7 mouse cellular contexts compared by ENCODE assay signal in genomic region chr5:71699696-71700467, GRCm38 (mm10). TPM values are rescaled to one million over a fixed set of nuclear protein-coding genes. Genes with fewer than 3 reads are reported as not detected.
DNase-seq lines count a peak whose midpoint lies in the region; ATAC-seq and TF ChIP-seq lines count a peak whose summit lies in the region.

No protein-coding gene starts in this region.

- DNase-seq in adrenal gland, postnatal 25 days, result peak; percentile 65
- DNase-seq in heart, adult 8-10 months (ENCODE audit: low spot score), result peak; percentile 2
- peak; percentile 69 for DNase-seq in limb, embryonic 11.5 days (ENCODE audit: low spot score)

- H3K27me3 ChIP-seq in kidney, embryonic 15.5 days, result peaks cover 26% of the 10 kb centered on the region; the same call in 1 of the 2 replicates
- H3K27me3 ChIP-seq in limb, embryonic 11.5 days (ENCODE audit: control insufficient read depth, insufficient read depth, low read length), result peaks cover 8% of the 10 kb centered on the region
- H3K27me3 ChIP-seq in neural tube, embryonic 14.5 days (ENCODE audit: control insufficient read depth, insufficient read depth, low read length), result no peaks in the 10 kb centered on the region

- TF ChIP-seq POLR2A in cortical plate, adult 2 months (IDR thresholded peaks at IDR 0.05; ENCODE audit: extremely low read depth, insufficient read depth, low read length), result peak; percentile 45; the same call in 1 of the 2 replicates

- H3K4me1 ChIP-seq in cortical plate, adult 2 months (ENCODE audit: control insufficient read depth, insufficient read depth, low read length), result no peaks in the 10 kb centered on the region
- peaks cover 7% of the 10 kb centered on the region for H3K4me1 ChIP-seq in kidney, embryonic 15.5 days
- H3K4me1 ChIP-seq in limb, embryonic 11.5 days (ENCODE audit: control insufficient read depth, insufficient read depth, low read length), result no peaks in the 10 kb centered on the region
- H3K4me1 ChIP-seq in neural tube, embryonic 14.5 days (ENCODE audit: control insufficient read depth, insufficient read depth, low read length), result peaks cover 4% of the 10 kb centered on the region; the same call in 1 of the 2 replicates

- H3K4me2 ChIP-seq in kidney, embryonic 15.5 days, result peak overlapping the region; percentile 79
- peak overlapping the region; percentile 76 for H3K4me2 ChIP-seq in limb, embryonic 11.5 days (ENCODE audit: low read depth, severe bottlenecking)
- peak overlapping the region; percentile 91 for H3K4me2 ChIP-seq in neural tube, embryonic 14.5 days (ENCODE audit: low read depth, low read length)

- no peak overlapping the region for H3K9ac ChIP-seq in kidney, embryonic 15.5 days
- no peak overlapping the region for H3K9ac ChIP-seq in limb, embryonic 11.5 days (ENCODE audit: low read length)
- peak overlapping the region; percentile 49; the same call in 1 of the 2 replicates for H3K9ac ChIP-seq in neural tube, embryonic 14.5 days (replicated peaks; ENCODE audit: low read depth, low read length)

- TF ChIP-seq CTCF in cortical plate, adult 2 months (IDR thresholded peaks at IDR 0.05; ENCODE audit: extremely low read depth, insufficient read depth, low read length), result no peak

- no peak; the same call in 1 of the 2 replicates for ATAC-seq in kidney, embryonic 15.5 days (replicated peaks; ENCODE audit: low FRiP score)
- ATAC-seq in limb, embryonic 11.5 days (ENCODE audit: insufficient number of reproducible peaks, low FRiP score, low TSS enrichment, low read depth), result no peak
- 0 out of 2 replicates have a peak, but pooled peaks have one; percentile 4 for ATAC-seq in neural tube, embryonic 14.5 days (ENCODE audit: low read depth)
- no peak for ATAC-seq in monocyte, adult 5-6 weeks (replicated peaks; ENCODE audit: insufficient number of reproducible peaks, low FRiP score, low TSS enrichment, poor library complexity, severe bottlenecking)

- 2% methylated on average over 19 of the region's 19 CpGs for WGBS in kidney, embryonic 15.5 days
- WGBS in limb, embryonic 11.5 days, result 2% methylated on average over 19 of the region's 19 CpGs
- WGBS in neural tube, embryonic 14.5 days, result under 1% methylated on average over 19 of the region's 19 CpGs

- no peaks in the 10 kb centered on the region for H3K9me3 ChIP-seq in kidney, embryonic 15.5 days (replicated peaks)
- no peaks in the 10 kb centered on the region for H3K9me3 ChIP-seq in limb, embryonic 11.5 days (ENCODE audit: control insufficient read depth, low read length)
- no peaks in the 10 kb centered on the region for H3K9me3 ChIP-seq in neural tube, embryonic 14.5 days (ENCODE audit: control insufficient read depth, low read length)

- H3K36me3 ChIP-seq in kidney, embryonic 15.5 days, result no peaks in the 10 kb centered on the region
- no peaks in the 10 kb centered on the region for H3K36me3 ChIP-seq in limb, embryonic 11.5 days (ENCODE audit: control insufficient read depth, insufficient read depth, low read length)
- H3K36me3 ChIP-seq in neural tube, embryonic 14.5 days (ENCODE audit: control insufficient read depth, insufficient read depth, low read length), result no peaks in the 10 kb centered on the region

- H3K4me3 ChIP-seq in cortical plate, adult 2 months (ENCODE audit: insufficient read depth, low read length), result peak overlapping the region; percentile 82
- H3K4me3 ChIP-seq in kidney, embryonic 15.5 days (replicated peaks), result peak overlapping the region; percentile 50
- H3K4me3 ChIP-seq in limb, embryonic 11.5 days (ENCODE audit: low read depth, low read length), result peak overlapping the region; percentile 44; the same call in 1 of the 2 replicates
- peak overlapping the region; percentile 56 for H3K4me3 ChIP-seq in neural tube, embryonic 14.5 days (ENCODE audit: low read depth, low read length)

- 0 out of 2 replicates have a peak overlapping the region, but pooled peaks have one; percentile 7 for H3K27ac ChIP-seq in cortical plate, adult 2 months (ENCODE audit: insufficient read depth, low read length)
- no peak overlapping the region for H3K27ac ChIP-seq in kidney, embryonic 15.5 days
- no peak overlapping the region for H3K27ac ChIP-seq in limb, embryonic 11.5 days (replicated peaks; ENCODE audit: low read depth, low read length)
- no peak overlapping the region for H3K27ac ChIP-seq in neural tube, embryonic 14.5 days (ENCODE audit: low read depth, low read length)

RNA-seq across cellular contexts. Expression of gene Gabra4, which starts 41.8 kb away (rescaled TPM):
- total RNA-seq in adrenal gland, postnatal 25 days (2021), result 0.15 and 1.5 TPM in 2 replicates
- 55.4 and 56.4 TPM in 2 replicates for polyA plus RNA-seq in cortical plate, adult 2 months (2012; rRNA removed)
- under 1 TPM in 2 of 4 experiments, not detected in 2; 0.19 to 0.22 TPM for total RNA-seq in heart, adult 8-10 months (2022)
- polyA plus RNA-seq in kidney, embryonic 15.5 days (2015; fragmentation: Nextera tagmentation; extraction: Ambion mirVana), result 3.0 and 3.9 TPM in 2 replicates
- 1.8 and 2.7 TPM in 2 replicates for polyA plus RNA-seq in limb, embryonic 11.5 days (2014; fragmentation: Nextera tagmentation; extraction: Ambion mirVana)
- 12.5 and 20.5 TPM in 2 replicates for polyA plus RNA-seq in neural tube, embryonic 14.5 days (2014; fragmentation: Nextera tagmentation; extraction: Ambion mirVana)
- not detected in 3 replicates for total RNA-seq in monocyte, adult 5-6 weeks (2017)

RNA-seq across cellular contexts. Expression of gene Gabrb1, which starts 42.0 kb away (rescaled TPM):
- total RNA-seq in adrenal gland, postnatal 25 days (2021), result 0.05 and 0.46 TPM in 2 replicates
- 19.9 and 21.7 TPM in 2 replicates for polyA plus RNA-seq in cortical plate, adult 2 months (2012; rRNA removed)
- under 1 TPM; 0.05 to 0.19 (median 0.10) TPM for total RNA-seq in heart, adult 8-10 months (2022)
- polyA plus RNA-seq in kidney, embryonic 15.5 days (2015; fragmentation: Nextera tagmentation; extraction: Ambion mirVana), result 0.15 and 0.49 TPM in 2 replicates
- polyA plus RNA-seq in limb, embryonic 11.5 days (2014; fragmentation: Nextera tagmentation; extraction: Ambion mirVana), result 0.21 and 0.34 TPM in 2 replicates
- 21.2 and 32.2 TPM in 2 replicates for polyA plus RNA-seq in neural tube, embryonic 14.5 days (2014; fragmentation: Nextera tagmentation; extraction: Ambion mirVana)
- not detected in 3 replicates for total RNA-seq in monocyte, adult 5-6 weeks (2017)

Comparison
In these comparisons a context has a peak if more than half of its experiments do, and no peak if none do; other contexts are left out.
1. DNase-seq: peak in every context shown above with its lines; median percentile 69 in limb, embryonic 11.5 days; 65 in adrenal gland, postnatal 25 days; 2 in heart, adult 8-10 months.
2. RNA of gene Gabrb1, which starts 42.0 kb away (polyA plus RNA-seq): 21.2 to 32.2 TPM in neural tube, embryonic 14.5 days and 19.9 to 21.7 TPM in cortical plate, adult 2 months; 0.15 to 0.49 TPM in kidney, embryonic 15.5 days and 0.21 to 0.34 TPM in limb, embryonic 11.5 days; every median in the first group is over 10 times any median in the second.
3. Peak in every context shown above with its lines, with median percentiles within 50 percentile points of each other: H3K4me3 ChIP-seq and H3K4me2 ChIP-seq.